Mouse (Mus musculus) E14TG2a.4 (cell line): ENCODE results near the gene Rhbg.

Experiments used
- H3K27me3 ChIP-seq: 2 replicates; pipeline ENCODE4 v1.6.1; 2014; ENCODE audit warnings: low read length, control low read depth; ENCODE audit not compliant: insufficient read depth
- H3K36me3 ChIP-seq: 2 replicates; pipeline ENCODE4 v1.6.1; 2014; ENCODE audit warnings: low read length, control low read depth; ENCODE audit not compliant: insufficient read depth
- H3K4me1 ChIP-seq: replicated peaks from 2 replicates; pipeline ENCODE4 v1.6.1; 2014; ENCODE audit warnings: low read depth, low read length, control low read depth
- H3K4me3 ChIP-seq: replicated peaks from 2 replicates; pipeline ENCODE4 v1.5.1; 2014; ENCODE audit warnings: mild to moderate bottlenecking, low read length
- H3K9me3 ChIP-seq: 2 replicates; pipeline ENCODE4 v1.6.1; 2014; ENCODE audit warnings: low read length, control low read depth
- CTCF ChIP-seq: conservative IDR thresholded peaks from 2 replicates; pipeline ENCODE4 v1.5.1; 2014; ENCODE audit warnings: low read length
- NANOG ChIP-seq: IDR thresholded peaks from 2 replicates; pipeline ENCODE4 v1.6.1; 2014; ENCODE audit warnings: borderline replicate concordance, low read length, mixed read lengths
- POU5F1 ChIP-seq: IDR thresholded peaks from 2 replicates; pipeline ENCODE4 v1.6.1; 2014; ENCODE audit warnings: low read length, borderline replicate concordance

The Rhbg gene

GRCm38 (mm10) chr3:88226101-88226845 lies 28.2 kb downstream of the Rhbg start:
- peaks cover 60% of the 10 kb centered on the region for H3K4me1 ChIP-seq
- peaks cover 47% of the 10 kb centered on the region for H3K27me3 ChIP-seq
- no peaks in the 10 kb centered on the region for H3K9me3 ChIP-seq
- no peak for TF ChIP-seq CTCF
- no peak for TF ChIP-seq NANOG
- TF ChIP-seq POU5F1 = no peak
- H3K36me3 ChIP-seq = no peaks in the 10 kb centered on the region
- no peak overlapping the region for H3K4me3 ChIP-seq

- no peaks in the 10 kb centered on the region for H3K9me3 ChIP-seq
- H3K4me3 ChIP-seq = no peak overlapping the region
- no peaks in the 10 kb centered on the region for H3K36me3 ChIP-seq
- TF ChIP-seq CTCF (no peak), NANOG (no peak), POU5F1 (no peak)
- peaks cover 53% of the 10 kb centered on the region for H3K27me3 ChIP-seq
- H3K4me1 ChIP-seq = peaks cover 59% of the 10 kb centered on the region
These were observed 29.6 kb downstream of the Rhbg start for GRCm38 (mm10) chr3:88224929-88225328.

DNA sequence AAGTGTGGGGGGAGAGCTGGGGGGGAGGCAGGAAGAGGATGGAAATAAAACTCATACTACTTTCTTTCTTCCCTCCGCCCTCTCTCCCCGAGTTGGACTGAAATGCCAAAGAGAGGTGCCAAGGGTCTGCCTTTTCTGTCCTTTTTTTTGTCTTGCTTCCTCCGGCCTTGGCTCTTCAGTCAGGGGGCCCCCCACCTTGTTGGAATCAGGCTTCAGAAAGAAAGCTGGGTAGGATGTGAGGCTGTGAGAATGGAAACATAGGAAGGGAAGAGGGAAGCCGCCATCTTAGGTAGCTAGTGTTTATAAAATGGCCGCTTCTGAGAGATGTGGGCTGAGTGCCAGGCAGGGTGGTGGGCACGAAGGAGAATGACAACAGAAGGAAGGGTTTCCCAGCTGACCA lies 32.1 kb downstream of the Rhbg start:
- no peak overlapping the region for H3K4me3 ChIP-seq
- no peaks in the 10 kb centered on the region for H3K9me3 ChIP-seq
- H3K27me3 ChIP-seq = peaks cover 63% of the 10 kb centered on the region
- no peaks in the 10 kb centered on the region for H3K36me3 ChIP-seq
- peaks cover 36% of the 10 kb centered on the region for H3K4me1 ChIP-seq
- TF ChIP-seq NANOG (no peak), POU5F1 (no peak), CTCF (no peak)

DNA sequence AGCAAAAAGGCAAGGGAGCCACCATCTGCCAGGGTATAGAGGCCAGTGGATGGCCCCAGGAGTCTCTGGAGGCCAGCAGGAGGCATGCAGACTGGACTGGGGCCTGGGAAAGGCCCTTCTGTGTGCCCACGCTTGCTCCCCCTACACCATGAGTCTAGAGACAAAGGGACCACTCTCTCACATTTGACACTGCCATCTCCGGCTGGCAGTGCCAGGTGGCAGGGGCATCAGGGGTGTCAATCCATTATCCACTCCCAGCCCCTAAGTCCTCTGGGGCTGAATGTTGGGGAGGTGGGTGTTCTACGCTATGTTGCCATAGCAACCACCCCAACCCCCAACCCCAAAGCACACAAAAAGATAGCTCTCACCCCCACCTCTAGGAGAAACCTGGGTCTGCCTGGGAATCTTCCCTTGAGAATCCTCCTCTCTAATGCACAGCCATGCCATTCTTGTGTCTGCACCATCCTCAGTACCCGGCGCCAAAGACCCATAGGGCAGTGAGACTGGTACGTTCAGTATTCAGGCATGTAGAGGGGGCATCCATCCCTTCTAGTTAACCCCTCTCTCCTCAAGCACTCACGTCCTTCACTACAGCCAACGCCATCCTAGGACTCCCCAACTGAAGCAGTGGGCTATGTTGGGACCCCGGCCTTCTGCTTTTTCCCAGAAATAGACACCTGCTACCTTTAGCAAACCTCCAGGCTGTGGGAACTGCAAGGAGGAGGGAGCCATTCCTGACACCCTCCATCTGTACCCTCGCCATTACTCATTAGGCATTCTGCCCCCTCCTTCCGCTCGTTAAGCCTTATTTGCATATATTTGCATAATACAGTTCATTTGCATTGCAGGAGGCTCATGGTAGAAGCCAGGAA lies 32.8 kb downstream of the Rhbg start:
- H3K9me3 ChIP-seq = no peaks in the 10 kb centered on the region
- no peaks in the 10 kb centered on the region for H3K36me3 ChIP-seq
- peaks cover 31% of the 10 kb centered on the region for H3K4me1 ChIP-seq
- peaks cover 70% of the 10 kb centered on the region for H3K27me3 ChIP-seq
- H3K4me3 ChIP-seq = 0 out of 2 replicates have a peak overlapping the region, but pooled peaks have one; percentile 1
- TF ChIP-seq CTCF (no peak), NANOG (no peak), POU5F1 (no peak)

GRCm38 (mm10) chr3:88220842-88221241 lies 33.7 kb downstream of the Rhbg start:
- Histone ChIP-seq H3K9me3 (no peaks in the 10 kb centered on the region), H3K4me3 (no peak overlapping the region), H3K27me3 (peaks cover 75% of the 10 kb centered on the region), H3K36me3 (no peaks in the 10 kb centered on the region), H3K4me1 (peaks cover 31% of the 10 kb centered on the region)
- no peak for TF ChIP-seq CTCF
- TF ChIP-seq POU5F1 = no peak

- TF ChIP-seq NANOG (no peak), CTCF (no peak), POU5F1 (no peak)
- Histone ChIP-seq H3K9me3 (no peaks in the 10 kb centered on the region), H3K4me1 (peaks cover 40% of the 10 kb centered on the region)
These were observed 34.6 kb downstream of the Rhbg start for GRCm38 (mm10) chr3:88219940-88220339.

GRCm38 (mm10) chr3:88217679-88218078 lies 36.8 kb downstream of the Rhbg start:
- TF ChIP-seq NANOG (no peak), POU5F1 (no peak), CTCF (no peak)
- Histone ChIP-seq H3K27me3 (peaks cover 79% of the 10 kb centered on the region), H3K9me3 (no peaks in the 10 kb centered on the region), H3K36me3 (no peaks in the 10 kb centered on the region), H3K4me1 (peaks cover 53% of the 10 kb centered on the region), H3K4me3 (no peak overlapping the region)

More at GRCm38 (mm10) chr3:88219940-88220339, 34.6 kb downstream of the Rhbg start:
- H3K4me3 ChIP-seq = no peak overlapping the region
- H3K27me3 ChIP-seq = peaks cover 75% of the 10 kb centered on the region
- no peaks in the 10 kb centered on the region for H3K36me3 ChIP-seq

DNA sequence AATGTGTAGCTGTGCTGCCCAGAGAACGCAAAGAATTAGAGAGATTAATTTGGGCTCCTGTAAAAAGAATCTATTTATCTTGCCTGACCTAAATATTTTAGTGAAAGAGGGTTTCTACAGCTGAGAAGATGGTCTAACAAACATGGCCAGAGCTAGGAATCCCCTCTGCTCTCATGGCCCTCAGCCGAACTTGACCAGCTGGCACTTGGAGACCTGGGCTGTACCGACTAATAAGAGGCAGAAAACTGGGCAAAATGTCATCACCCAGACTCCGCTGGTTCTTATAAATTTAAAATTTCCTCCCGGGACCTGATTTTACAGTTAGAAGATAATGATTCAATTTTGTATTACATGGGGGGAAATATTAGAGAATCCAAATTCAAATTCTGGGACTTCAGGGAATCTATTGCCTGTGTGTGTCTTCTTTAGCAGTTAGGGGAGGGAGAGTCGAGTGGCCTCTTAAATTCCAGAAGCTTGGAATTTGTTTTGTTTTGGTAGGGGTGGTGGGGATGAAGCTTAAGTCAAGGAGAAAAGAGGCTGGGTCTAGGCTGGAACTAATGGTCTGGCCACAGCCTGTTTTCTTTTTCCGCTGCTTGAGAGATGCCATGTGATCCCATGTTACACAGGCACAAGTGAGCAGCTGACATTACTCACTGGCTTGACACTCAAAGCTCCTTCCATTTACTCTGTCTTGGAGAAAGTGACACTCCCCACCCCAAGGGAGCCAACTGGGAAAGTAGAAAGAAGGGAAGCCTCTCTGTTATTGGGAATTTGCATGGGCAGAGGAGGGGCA lies 37.8 kb downstream of the Rhbg start:
- Histone ChIP-seq H3K4me1 (peaks cover 43% of the 10 kb centered on the region), H3K9me3 (no peaks in the 10 kb centered on the region), H3K27me3 (peaks cover 88% of the 10 kb centered on the region), H3K36me3 (no peaks in the 10 kb centered on the region), H3K4me3 (no peak overlapping the region)
- TF ChIP-seq NANOG (no peak), CTCF (no peak), POU5F1 (no peak)
